Mouse (Mus musculus) ES-E14 (cell line): Measurements from ENCODE around the gene Ndel1. TPM values are rescaled to one million over a fixed set of nuclear protein-coding genes. Genes with fewer than 3 reads are reported as not detected.
A peak's percentile ranks its signal among the peaks of the same experiment; 100 is the strongest.

Experiments
- DNase-seq: peaks from one replicate; pipeline ENCODE4 v3.0.0-alpha.2; 2013; ENCODE audit warnings: low read depth, low spot score
- H3K27ac ChIP-seq: 2 replicates; pipeline ENCODE4 v1.5.1; 2012; ENCODE audit warnings: low read depth, mild to moderate bottlenecking, low read length, moderate library complexity, mixed read lengths; ENCODE audit not compliant: poor library complexity, insufficient read depth, severe bottlenecking
- H3K36me3 ChIP-seq: 2 replicates; pipeline ENCODE4 v1.6.1; 2012; ENCODE audit warnings: mild to moderate bottlenecking, low read length, moderate library complexity, mixed read lengths; ENCODE audit not compliant: control insufficient read depth, poor library complexity, insufficient read depth, severe bottlenecking
- H3K4me1 ChIP-seq, 2 experiments: fragments of 150-350 bp in 1 of 2; sonication (generic) in 1 of 2; 2 replicates each; pipeline ENCODE4 v1.6.1; 2012; ENCODE audit warnings: low read length in 2 of 2, mild to moderate bottlenecking in 1 of 2, mixed read lengths in 1 of 2; ENCODE audit not compliant: control insufficient read depth in 2 of 2, insufficient read depth in 2 of 2, poor library complexity in 1 of 2
- H3K4me3 ChIP-seq, 2 experiments: fragments of 150-350 bp in 1 of 2; sonication (generic) in 1 of 2; 2 replicates each; pipeline ENCODE4 v1.5.1; 2012; ENCODE audit warnings: low read length in 2 of 2, low read depth in 1 of 2, mild to moderate bottlenecking in 1 of 2, mixed read lengths in 1 of 2; ENCODE audit not compliant: insufficient read depth in 1 of 2, poor library complexity in 1 of 2, severe bottlenecking in 1 of 2
- H3K9ac ChIP-seq: 2 replicates; pipeline ENCODE4 v1.6.1; 2012; ENCODE audit warnings: low read depth, mild to moderate bottlenecking, low read length, mixed read lengths; ENCODE audit not compliant: poor library complexity, insufficient read depth, severe bottlenecking
- H3K9me3 ChIP-seq: fragments of 150-350 bp; sonication (generic); 2 replicates; pipeline ENCODE4 v1.6.1; 2012; ENCODE audit warnings: low read depth, mild to moderate bottlenecking, low read length; ENCODE audit not compliant: control insufficient read depth, insufficient read depth
- CHD2 ChIP-seq: IDR thresholded peaks from 2 replicates; pipeline ENCODE4 v1.6.1; 2014; ENCODE audit warnings: mild to moderate bottlenecking, low read depth, low read length, inconsistent platforms
- HCFC1 ChIP-seq: IDR thresholded peaks from 2 replicates; pipeline ENCODE4 v1.6.1; 2012; ENCODE audit warnings: low read length, inconsistent platforms, borderline replicate concordance; ENCODE audit not compliant: insufficient read depth
- MAFK ChIP-seq: IDR thresholded peaks from 2 replicates; pipeline ENCODE4 v1.6.1; 2014; ENCODE audit warnings: mild to moderate bottlenecking, low read depth, low read length, inconsistent platforms; ENCODE audit not compliant: insufficient read depth
- ZC3H11A ChIP-seq: IDR thresholded peaks from 2 replicates; pipeline ENCODE4 v1.6.1; 2012; ENCODE audit warnings: low read depth, mild to moderate bottlenecking, inconsistent platforms, low read length, borderline replicate concordance
- ZNF384 ChIP-seq: IDR thresholded peaks from 2 replicates; pipeline ENCODE4 v1.6.1; 2012; ENCODE audit warnings: low read depth, low read length, inconsistent platforms
- in situ Hi-C, 2 experiments: fragments of 600-800 bp; cut with MboI; formaldehyde crosslinking; loops; one replicate each; pipeline ENCODE4 v1.15.1; 2025; ENCODE audit warnings: low sequenced_read_pairs in 2 of 2, inconsistent platforms in 1 of 2; ENCODE audit not compliant: unreplicated experiment in 2 of 2
- total RNA-seq: library from RNA; depleted of rRNA; stranded (reverse); fragments of 300-350 nt; gene quantifications from 2 replicates; pipeline ENCODE4 v1.2.3, GENCODE M21; 2012

The Ndel1 gene
- total RNA-seq, 1 experiment = 40.1 TPM

- no peak for DNase-seq
- H3K27ac ChIP-seq = no peak overlapping the region
- in situ Hi-C loops = no loop called here
- peak overlapping the region; percentile 43 to 75 for H3K4me3 ChIP-seq
- peaks cover 0 to 5% of the 10 kb centered on the region in 2 experiments; a peak in 1 of 4 replicates for H3K4me1 ChIP-seq
- peak overlapping the region; percentile 70; the same call in 1 of the 2 replicates for H3K9ac ChIP-seq
- H3K9me3 ChIP-seq = no peaks in the 10 kb centered on the region
- TF ChIP-seq HCFC1 = no peak
- TF ChIP-seq ZNF384 = no peak
- TF ChIP-seq CHD2 = no peak
- TF ChIP-seq MAFK = no peak
- no peak for TF ChIP-seq ZC3H11A
- H3K36me3 ChIP-seq = no peaks in the 10 kb centered on the region
Measured at GRCm38 (mm10) chr11:68853611-68854401, 17.9 kb downstream of the Ndel1 start.

- TF ChIP-seq CHD2 (no peak), MAFK (no peak), HCFC1 (peak; percentile 75)
- Histone ChIP-seq H3K4me3 (peak overlapping the region; percentile 91), H3K4me1 (peaks cover 0 to 5% of the 10 kb centered on the region in 2 experiments; a peak in 1 of 4 replicates), H3K27ac (peak overlapping the region; percentile 82), H3K9ac (peak overlapping the region; percentile 90), H3K36me3 (no peaks in the 10 kb centered on the region), H3K9me3 (no peaks in the 10 kb centered on the region)
- in situ Hi-C loops = no loop called here
- DNase-seq = peak; percentile 99
Measured at GRCm38 (mm10) chr11:68852932-68853409, 18.7 kb downstream of the Ndel1 start.

GRCm38 (mm10) chr11:68852486-68852901 lies 19.2 kb downstream of the Ndel1 start:
- in situ Hi-C loops = no loop called here
- H3K9ac ChIP-seq = peak overlapping the region; percentile 90
- peak overlapping the region; percentile 82 for H3K27ac ChIP-seq
- DNase-seq = peak; percentile 33
- TF ChIP-seq MAFK (no peak), ZNF384 (no peak; the same call in 1 of the 2 replicates), CHD2 (no peak), HCFC1 (no peak), ZC3H11A (no peak)
- H3K4me1 ChIP-seq = peaks cover 0 to 5% of the 10 kb centered on the region in 2 experiments; a peak in 1 of 4 replicates
- no peaks in the 10 kb centered on the region for H3K36me3 ChIP-seq
- H3K9me3 ChIP-seq = no peaks in the 10 kb centered on the region
- H3K4me3 ChIP-seq = peak overlapping the region; percentile 91

GRCm38 (mm10) chr11:68851644-68852485 lies 19.8 kb downstream of the Ndel1 start:
- in situ Hi-C loops = no loop called here
- no peaks in the 10 kb centered on the region for H3K9me3 ChIP-seq
- H3K36me3 ChIP-seq = no peaks in the 10 kb centered on the region
- H3K27ac ChIP-seq = peak overlapping the region; percentile 82
- no peak for DNase-seq
- no peak for TF ChIP-seq ZC3H11A
- no peak for TF ChIP-seq ZNF384
- TF ChIP-seq MAFK = no peak
- no peak for TF ChIP-seq CHD2
- TF ChIP-seq HCFC1 = no peak
- H3K9ac ChIP-seq = peak overlapping the region; percentile 90
- H3K4me1 ChIP-seq = peaks cover 0 to 5% of the 10 kb centered on the region in 2 experiments; a peak in 1 of 4 replicates
- H3K4me3 ChIP-seq = peak overlapping the region; percentile 91
